Mouse (Mus musculus) ovary, adult 18-20 months (tissue): ENCODE measurements around the gene Atp6v1g2.

Source experiments
- DNase-seq: peaks from one replicate; pipeline ENCODE4 v3.0.0; 2022; ENCODE audit warnings: low spot score, mixed read lengths

The Atp6v1g2 gene

DNA sequence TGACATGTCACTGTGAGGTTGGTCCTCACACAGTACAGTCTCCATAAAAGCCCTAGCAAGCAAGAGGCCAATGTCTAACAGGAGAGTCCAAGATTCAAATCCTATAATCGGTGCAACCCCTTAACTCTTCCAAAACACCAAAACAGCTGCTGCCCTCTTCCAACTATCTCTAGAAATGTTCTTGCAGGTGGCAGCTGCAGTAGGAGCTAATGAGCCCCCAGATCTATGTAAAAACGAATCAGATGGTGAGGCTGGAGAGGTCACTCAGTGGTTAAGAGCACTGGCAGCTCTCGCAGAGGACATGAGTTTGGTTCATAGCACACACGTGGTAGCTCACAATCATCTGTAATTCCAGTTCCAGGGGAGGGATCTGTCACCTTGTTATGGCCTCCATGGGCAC is 22.2 kb downstream of the Atp6v1g2 start:
- no peak for DNase-seq

DNA sequence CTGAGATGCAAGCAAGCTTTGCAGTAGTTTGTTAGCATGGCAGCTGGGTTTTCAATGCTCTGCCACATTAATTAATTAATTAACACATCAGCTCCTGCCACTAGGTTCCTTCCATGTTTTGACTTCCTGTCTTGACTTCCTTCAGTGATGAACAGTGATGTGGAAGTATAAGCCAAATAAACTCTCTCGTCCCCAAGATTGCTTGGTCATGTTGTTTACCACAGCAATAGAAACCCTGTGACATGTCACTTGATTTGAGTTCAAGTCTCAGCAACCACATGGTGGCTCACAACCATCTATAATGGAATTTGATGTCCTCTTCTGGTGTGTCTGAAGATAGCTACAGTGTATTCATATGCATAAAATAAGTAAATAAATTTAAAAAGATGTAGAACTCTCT is 23.9 kb downstream of the Atp6v1g2 start:
- no peak for DNase-seq

DNA sequence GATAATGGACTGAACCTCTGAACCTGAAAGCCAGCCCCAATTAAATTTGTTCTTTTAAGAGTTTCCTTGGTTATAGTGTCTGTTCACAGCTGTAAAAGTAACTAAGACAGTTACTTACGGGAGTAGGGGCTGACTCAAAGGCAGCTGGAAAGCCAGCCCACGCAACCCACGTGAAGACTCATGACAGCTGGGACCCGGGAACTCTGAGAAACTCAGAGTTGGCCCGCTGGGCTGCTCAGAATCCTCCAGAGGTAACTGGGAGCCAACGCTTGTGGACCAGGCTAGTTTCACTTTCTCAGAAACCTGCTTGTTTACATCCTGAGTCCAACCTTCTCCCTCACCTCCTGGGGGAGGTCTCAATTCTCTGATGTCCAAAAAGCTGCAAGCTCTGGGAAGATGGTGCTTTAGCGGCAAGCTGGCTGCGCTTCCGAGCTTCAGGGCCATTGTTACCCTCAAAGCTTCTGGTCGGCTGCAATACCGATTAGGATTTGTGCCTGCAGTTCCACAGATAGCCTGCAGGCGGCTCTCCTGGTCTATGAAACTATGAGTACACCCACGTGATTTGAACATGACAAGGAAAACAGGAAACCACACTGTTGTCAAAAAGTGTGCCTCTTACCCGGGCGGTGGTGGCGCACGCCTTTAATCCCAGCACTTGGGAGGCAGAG is 24.5 kb downstream of the Atp6v1g2 start:
- peak; percentile 74 for DNase-seq

DNA sequence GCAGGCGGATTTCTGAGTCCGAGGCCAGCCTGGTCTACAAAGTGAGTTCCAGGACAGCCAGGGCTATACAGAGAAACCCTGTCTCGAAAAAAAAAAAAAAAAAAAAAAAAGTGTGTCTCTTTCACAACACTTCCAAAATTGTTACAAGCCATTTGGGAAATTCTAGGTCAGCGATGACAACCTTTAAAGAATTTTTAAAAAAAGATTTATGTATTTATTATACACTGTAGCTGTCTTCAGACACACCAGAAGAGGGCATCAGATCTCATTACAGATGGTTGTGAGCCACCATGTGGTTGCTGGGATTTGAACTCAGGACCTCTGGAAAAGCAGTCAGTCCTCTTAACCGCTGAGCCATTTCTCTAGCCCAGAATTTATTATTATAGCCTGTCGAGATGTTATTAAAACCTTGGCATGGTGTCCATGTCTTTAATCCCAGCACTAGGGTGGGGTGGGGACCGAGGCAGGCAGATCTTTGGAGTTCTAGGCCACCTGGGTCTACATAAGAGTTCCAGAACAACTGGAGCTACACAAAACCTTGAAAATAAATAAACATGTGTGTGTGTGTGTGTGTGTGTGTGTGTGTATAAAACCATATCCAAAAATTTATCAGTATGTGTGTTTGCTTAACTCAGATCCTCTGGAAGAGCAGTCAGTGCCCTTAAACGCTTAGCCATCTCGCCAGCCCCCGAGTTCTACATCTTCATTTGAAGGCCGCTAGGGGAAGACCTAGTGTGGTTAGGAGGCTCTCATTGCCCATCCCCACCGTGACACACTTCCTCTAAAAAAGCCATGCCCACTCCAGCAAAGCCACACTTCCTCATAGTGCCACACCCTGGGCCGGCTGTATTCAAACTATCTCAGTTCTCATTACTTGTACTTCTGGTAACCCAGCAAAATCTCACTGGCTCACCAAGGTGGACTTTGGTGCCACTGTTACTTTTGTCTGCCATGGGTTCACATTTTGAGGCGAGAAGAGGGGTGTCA is 25.3 kb downstream of the Atp6v1g2 start:
- DNase-seq, result no peak

DNA sequence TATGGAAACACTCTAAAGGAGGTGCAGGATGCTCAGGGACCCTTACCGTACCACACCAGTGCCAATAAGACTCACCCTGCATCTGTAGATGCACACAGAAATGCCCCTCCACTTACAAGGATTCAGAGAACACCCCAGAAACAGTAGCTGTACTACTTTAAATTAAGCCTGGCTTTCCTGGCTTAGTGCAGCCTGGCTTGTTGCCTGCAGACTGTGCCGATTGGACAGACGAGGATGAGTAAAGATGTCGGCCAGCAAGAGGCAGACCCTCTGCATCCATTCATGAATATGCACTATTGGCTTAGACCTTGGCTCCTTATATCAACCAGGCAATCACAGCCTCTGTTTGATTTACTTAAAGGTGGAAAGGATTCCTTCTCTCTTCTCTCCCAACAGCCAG is 26.2 kb downstream of the Atp6v1g2 start:
- no peak for DNase-seq

DNA sequence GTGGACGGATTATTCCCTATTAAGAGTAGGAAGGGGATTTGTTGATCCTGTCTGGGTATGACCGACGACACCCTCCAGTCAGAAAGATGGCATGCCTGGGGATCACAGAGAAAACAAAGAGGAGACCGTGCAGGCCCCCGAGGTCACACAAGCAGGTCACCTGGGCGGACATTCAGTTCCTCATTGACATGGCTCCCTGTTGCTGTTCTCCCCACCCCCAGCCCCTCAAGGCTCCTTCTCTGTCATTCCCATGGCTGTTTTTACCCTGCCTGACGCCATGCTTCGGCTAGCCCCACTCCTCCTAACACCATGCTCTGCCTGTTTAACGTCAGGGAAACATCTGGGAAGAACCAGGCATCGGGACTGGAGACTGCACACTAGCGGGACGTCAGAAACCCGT is 28.2 kb downstream of the Atp6v1g2 start:
- no peak for DNase-seq

DNA sequence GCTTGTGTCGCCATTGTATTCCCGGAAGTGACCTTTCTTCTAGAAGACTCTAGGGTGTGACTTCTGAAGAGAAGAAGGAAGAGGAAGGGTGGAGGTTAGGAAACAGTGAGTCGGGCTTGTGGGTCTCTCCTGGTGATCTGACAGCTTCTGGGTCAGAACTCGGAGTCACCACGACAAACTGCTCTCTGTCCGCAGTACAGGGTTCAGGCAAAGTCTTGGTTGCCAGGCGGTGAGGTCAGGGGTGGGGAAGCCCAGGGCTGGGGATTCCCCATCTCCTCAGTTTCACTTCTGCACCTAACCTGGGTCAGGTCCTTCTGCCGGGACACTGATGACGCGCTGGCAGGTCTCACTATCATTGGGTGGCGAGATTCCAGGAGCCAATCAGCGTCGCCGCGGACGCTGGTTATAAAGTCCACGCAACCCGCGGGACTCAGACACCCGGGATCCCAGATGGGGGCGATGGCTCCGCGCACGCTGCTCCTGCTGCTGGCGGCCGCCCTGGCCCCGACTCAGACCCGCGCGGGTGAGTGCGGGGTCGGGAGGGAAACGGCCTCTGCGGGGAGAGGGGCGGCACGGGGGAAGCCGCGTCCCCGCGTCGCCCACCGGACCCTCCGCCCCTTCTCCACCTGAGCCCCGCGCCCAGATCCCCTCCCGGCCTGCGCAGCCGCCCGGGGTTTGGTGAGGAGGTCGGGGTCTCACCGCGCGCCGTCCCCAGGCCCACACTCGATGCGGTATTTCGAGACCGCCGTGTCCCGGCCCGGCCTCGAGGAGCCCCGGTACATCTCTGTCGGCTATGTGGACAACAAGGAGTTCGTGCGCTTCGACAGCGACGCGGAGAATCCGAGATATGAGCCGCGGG is 29.4 kb downstream of the Atp6v1g2 start, which contains the start of gene H2-D1:
Gene H2-D1, plus strand, starts transcription at position 67 of the 859 bp plus-strand sequence.
- peak; percentile 86 for DNase-seq

DNA sequence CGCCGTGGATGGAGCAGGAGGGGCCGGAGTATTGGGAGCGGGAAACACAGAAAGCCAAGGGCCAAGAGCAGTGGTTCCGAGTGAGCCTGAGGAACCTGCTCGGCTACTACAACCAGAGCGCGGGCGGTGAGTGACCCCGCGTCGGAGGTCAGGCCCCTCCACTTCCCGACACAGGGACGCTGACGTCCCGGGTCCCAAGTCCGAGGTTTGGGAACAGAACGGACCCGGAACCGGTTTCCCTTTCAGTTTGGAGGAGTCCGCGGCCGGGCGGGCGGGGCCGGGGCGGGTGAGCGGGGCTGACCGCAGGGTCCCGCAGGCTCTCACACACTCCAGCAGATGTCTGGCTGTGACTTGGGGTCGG is 30.0 kb downstream of the Atp6v1g2 start:
- no peak for DNase-seq

DNA sequence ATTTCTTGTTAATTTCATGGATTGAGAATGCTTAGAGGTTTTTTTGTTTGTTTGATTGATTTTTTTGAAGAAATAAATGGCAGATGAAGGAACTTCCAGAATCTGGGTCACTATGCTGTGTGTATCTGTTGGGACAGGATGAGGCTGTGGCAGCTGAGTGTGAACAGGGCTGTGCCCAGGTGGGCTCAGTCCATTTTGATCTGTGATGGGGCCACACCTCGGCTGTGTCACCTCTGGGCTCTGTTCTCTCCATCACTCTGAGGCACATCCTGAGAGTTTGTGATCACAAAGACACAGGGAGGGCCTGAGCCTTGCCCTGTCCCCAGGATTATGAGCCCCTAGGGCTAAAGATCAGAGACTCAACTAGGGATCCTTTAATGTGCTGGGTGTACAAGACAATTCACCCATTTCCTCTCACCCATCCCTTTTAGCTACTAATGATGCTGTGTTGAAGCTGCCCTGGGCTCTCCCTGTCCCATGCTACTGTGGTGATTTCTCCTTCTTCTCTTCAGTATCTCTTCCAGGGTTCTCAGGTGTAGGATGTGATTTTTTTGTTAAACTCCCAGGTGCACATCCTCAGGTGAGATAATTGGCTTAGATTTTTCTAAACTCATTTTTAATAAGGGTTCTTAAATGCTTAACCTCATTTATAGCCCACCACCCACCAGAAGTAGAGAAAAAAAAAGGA is 34.1 kb downstream of the Atp6v1g2 start:
- no peak for DNase-seq

DNA sequence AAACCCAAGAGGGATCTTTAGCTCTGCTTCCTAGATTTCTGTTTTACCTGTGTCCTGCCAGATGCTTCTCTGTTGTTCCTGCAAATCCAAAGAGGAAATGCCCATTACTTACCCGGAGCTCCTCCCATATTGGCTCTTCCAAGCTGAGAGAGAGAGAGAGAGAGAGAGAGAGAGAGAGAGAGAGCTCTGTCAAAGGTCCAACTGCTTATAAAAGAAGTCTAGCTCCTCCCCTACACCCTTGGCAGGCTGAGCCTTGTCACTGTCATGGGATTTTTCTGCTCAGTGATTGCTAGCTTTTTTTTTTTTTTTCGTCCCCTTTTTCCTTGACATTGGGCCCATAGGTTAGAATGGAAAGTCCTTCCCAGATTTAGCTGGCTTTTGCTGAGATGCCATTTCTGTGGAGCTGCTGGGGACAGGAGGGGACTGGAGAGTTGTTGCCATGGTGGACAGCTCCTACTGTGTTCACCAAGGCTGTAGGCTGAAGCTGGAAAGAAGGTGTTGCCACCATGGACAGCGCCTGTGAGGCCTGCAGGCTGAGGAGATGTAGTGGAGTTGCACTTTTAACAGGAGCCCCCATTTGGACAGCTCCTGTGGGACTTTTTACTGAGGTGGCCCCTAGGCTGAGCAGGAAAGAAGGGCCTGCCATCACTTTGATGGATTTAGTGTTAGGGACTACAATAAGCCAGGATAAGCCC is 36.3 kb downstream of the Atp6v1g2 start:
- DNase-seq, result no peak

DNA sequence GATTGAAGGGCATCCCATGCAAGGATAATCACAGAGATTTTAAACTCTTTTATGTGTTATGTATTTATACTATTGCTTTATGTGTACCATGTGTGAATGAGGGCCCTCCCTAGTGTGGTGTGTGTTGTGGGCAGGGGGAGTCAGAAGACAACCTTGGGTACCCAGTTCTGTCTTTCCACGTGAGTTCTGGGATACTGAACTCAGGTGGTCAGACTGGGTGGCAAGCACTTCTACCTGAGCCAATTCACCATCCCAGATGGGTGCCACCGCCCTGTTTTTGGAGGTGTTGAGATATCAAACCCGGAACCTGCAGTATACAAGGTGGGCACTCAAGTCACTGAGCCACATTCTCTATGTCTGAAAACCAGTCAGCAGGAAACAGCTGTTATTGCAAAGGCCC is 38.8 kb downstream of the Atp6v1g2 start:
- no peak for DNase-seq

DNA sequence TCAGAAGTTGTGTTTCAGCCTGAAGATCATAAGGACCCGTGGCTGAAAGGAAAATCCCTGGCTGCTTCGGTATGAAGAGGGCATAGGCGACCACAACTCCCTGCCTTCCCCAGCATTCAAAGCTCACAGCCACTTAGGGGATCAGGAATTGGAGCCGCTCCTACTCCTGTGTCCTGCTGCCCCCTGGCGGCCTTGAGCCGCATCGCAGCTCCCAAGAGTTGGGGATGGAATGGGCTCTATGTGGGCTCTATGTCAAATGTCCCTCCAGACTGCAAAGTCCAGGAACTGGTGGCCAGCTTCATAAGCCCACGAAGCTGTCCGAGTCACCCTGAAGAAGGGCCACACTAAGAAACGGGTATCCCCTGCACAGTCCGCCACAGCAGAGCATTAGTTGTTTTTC is 41.3 kb downstream of the Atp6v1g2 start:
- DNase-seq, result peak; percentile 51

DNA sequence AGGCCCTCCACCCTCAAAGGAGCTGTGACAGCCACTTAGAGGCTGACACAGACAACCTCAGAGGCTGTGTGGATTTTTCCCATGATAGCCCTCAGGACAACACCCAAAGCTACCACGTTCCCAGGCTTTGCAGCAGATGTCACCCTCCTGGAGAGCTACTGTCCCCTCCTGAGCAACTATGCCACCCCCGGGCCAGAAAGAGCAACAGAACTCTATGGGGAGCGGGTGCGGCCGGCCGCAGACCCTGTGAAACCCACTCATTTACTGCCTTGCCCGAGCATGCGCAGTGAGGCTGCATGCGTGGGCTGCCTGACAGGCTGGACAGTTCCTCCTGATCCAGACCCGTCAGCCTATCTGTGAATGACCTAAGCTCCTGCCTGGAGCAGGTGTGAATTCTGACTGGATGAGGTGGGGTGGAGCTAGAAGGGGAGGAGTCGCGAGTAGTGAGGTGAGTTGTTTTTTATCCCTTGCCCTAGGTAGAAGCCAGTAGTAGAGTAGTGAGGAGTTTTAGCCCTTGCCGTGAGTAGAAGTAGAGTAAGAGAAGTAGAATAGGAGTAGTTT is 42.9 kb downstream of the Atp6v1g2 start:
- no peak for DNase-seq

DNA sequence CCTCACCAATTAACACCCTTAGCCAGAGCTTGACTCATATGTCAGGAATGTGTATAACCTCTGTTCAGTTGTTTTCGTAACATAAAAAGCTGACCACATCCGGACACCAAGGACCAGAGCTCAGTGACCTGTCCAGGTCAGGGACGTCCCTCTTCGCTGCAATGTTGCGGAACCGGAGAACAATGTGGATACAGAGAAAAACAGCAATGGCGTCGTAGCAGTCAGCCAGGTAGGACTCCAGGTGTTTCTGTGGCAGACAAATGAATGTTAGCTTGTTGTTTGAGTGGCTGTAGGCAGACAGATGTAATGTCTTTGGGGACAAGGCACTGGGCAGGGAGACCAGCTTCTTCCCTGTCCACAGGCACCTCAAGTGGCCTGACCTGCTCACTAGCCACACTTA is 44.6 kb downstream of the Atp6v1g2 start:
- no peak for DNase-seq

DNA sequence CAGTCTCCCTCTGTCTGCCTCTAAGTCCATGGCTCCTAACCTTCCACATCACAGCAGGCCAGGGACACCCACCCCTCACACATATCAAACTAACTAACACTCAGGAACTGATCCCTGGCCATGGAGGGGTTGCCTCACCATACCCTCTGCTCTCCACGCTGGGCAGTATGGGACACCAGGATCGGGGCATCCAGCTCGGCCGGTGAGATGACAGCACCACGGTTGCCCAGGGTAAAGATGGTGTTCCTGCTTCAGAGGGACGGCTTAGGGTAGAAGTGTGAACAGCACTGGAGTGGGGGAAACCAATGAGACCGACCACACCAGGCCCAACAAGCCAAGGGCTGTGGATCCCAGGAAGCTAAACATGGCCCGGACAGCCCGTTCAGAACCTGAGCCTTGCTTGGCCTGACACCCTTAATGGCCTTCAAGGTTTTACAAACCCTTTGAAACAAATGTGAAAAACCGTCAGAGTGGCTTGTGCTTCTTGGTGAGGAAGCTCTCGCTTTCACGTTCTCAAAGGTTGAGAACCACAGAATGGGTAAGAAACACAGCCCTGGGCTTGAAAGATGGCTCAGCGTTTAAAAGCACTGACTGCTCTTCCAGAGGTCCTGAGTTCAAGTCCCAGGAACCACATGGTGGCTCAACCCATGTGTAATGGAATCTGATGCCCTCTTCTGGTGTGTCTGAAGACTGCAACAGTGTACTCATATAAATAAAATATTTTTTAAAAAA is 45.7 kb downstream of the Atp6v1g2 start:
- no peak for DNase-seq

DNA sequence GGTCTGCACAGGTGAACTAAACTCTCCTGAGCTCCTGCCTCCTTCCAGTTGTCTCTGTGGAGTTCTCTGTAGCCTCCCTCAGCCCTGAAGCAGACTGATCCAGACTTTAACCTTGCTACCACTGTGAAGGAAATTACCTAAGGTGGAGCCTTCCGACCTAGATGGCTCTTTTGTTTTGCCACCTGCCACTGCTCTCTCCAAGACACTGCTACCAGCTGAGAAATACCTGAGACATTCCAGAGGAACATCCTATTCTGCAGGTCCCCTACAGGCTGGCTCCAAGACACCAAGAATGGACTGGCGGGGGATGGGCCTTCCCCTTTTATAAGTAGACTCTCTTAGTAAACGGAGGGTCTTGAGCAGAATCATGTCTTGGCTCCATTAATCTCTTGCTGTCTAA is 46.8 kb downstream of the Atp6v1g2 start:
- no peak for DNase-seq

DNA sequence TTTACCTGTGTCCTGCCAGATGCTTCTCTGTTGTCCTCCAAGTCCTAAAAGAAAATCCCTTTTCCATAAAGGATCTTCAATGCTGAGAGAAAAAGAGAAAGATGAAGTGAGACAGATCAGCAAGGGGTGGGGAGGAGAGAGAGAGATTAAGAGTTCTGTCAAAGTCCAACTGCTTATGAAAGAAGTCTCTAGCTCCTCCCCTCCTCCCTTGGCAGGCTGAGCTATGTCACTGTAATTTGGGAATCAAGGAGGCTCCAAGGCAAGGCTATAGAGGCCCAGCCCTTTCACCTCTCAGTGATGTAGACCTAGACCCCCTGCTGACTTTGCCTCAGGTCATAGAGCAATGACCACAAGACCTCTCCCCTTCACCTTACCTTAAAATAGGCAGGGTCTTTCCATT is 52.0 kb downstream of the Atp6v1g2 start:
- DNase-seq, result no peak
